Mouse (Mus musculus): ENCODE data around the gene Serpina3k. TPM values are rescaled to one million over a fixed set of nuclear protein-coding genes. Genes with fewer than 3 reads are reported as not detected.
"Not testable (repeated sequence)": the region's sequence is repeated elsewhere in the genome, so short reads cannot be mapped to it uniquely, and the experiment has no call there.

The Serpina3k gene
- total RNA-seq, 2 experiments from 2014 or later, result 2.3 to 117 TPM

DNA sequence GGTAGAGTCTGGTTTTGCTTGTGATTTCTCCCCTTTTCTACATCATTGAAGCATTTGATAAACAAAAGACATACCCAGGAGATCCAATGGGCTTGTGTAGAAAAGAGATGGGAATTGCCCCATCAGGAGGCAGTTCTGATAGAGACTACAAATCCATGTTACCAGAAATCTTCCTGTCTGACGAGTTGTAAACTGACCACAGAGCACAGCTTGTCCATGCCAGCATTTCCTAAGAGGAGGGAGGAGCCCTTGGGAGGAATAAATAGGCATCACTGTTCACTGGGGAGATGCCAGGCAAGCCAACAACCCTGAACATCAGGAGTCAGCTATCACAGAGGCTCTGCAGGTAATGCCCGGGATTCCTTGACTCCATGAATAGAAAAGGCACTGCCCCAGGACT, 48.6 kb downstream of the Serpina3k start:
- DNase-seq (ENCODE audit: low spot score in 2 of 2), result not testable (repeated sequence)

DNA sequence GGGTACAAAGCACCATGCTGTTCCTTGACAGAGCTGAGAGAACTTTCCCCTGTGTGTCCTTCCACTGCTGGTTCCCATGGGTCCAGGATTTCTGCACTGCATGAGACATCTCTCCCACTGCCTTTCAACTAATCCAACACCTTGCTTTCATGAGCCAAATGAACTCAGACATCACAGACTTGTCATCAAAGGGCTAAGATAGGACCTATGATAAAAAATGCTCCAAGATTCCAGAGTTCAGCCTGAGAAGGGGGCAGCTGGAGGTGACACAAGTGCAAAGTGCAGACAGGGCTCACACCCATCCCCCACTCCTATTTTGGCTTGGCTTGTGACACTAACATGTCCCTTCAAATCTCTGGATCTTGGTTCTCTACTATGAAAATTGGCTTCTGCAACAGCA, 50.2 kb downstream of the Serpina3k start:
- DNase-seq (ENCODE audit: low spot score in 2 of 2), result no peak

DNA sequence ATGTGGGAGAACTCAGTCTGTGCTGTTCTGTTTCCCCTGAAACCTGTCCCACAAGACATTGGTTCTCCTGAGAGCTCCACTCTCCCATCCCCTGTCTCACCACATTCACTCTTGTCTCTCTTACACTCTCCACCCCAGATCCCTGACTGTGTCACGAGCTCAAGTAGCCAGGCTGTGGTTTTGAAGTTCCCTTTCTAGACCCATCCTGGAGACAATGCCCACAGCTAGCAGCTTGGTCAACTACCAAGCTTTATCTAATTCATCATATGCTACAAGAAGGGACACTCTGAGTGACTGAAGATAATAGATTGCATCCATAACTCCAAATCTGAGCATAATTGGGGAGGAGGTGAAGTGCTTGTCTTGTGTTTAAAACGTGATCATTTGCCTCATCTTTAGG, 52.8 kb downstream of the Serpina3k start:
- DNase-seq (ENCODE audit: low spot score in 2 of 2), result not testable (repeated sequence)

Other genes starting within 250 kb of the Serpina3k start
- under 1 TPM; 0.22 to 0.51 TPM for gene Serpina5, start 237.4 kb upstream of the Serpina3k start, total RNA-seq (2021)
- gene Serpina3a, start 225.8 kb upstream of the Serpina3k start, total RNA-seq (2021), result not detected
- gene Serpina3b, start 210.5 kb upstream of the Serpina3k start, total RNA-seq (2021), result under 1 TPM in 1 of 2 experiments, not detected in 1; 0.70 TPM
- gene Serpina3c, start 184.6 kb upstream of the Serpina3k start, total RNA-seq (2021), result 1 to 10 TPM; 2.0 to 3.2 TPM
- gene Serpina3f, start 123.9 kb upstream of the Serpina3k start, total RNA-seq (2021), result 1 to 10 TPM in 1 of 2 experiments, under 1 TPM in 1; 0.84 to 1.9 TPM
- 10 to 100 TPM; 10.4 to 20.9 TPM for gene Serpina3g, start 102.2 kb upstream of the Serpina3k start, total RNA-seq (2021)
- under 1 TPM; 0.28 to 0.50 TPM for gene Serpina3i, start 75.4 kb upstream of the Serpina3k start, total RNA-seq (2021)
- not detected for gene Serpina3j, start 23.9 kb upstream of the Serpina3k start, total RNA-seq (2021)
- 10 to 100 TPM in 1 of 2 experiments, 1 to 10 TPM in 1; 1.1 to 35.8 TPM for gene Serpina3m, start within 50 bp of the Serpina3k start, total RNA-seq (2021)
- gene Serpina3n, start 68.2 kb downstream of the Serpina3k start, total RNA-seq (2021), result 10 to 100 TPM in 1 of 2 experiments, 1 to 10 TPM in 1; 2.4 to 57.1 TPM
- gene Gsc, start 134.8 kb downstream of the Serpina3k start, total RNA-seq (2021), result under 1 TPM; 0.31 to 0.39 TPM

Data from adrenal gland, postnatal 4 days (tissue).